Mouse (Mus musculus) liver, embryonic 14.5 days (tissue): ENCODE data around the gene Arl5c.

Source experiments
- CTCF ChIP-seq: IDR thresholded peaks from 2 replicates; pipeline ENCODE4 v1.5.1; 2016; ENCODE audit warnings: antibody characterized with exemption, low read depth, control low read depth
- EP300 ChIP-seq: IDR thresholded peaks from 2 replicates; pipeline ENCODE4 v1.6.1; 2016; ENCODE audit warnings: antibody characterized with exemption, low read depth

DNA sequence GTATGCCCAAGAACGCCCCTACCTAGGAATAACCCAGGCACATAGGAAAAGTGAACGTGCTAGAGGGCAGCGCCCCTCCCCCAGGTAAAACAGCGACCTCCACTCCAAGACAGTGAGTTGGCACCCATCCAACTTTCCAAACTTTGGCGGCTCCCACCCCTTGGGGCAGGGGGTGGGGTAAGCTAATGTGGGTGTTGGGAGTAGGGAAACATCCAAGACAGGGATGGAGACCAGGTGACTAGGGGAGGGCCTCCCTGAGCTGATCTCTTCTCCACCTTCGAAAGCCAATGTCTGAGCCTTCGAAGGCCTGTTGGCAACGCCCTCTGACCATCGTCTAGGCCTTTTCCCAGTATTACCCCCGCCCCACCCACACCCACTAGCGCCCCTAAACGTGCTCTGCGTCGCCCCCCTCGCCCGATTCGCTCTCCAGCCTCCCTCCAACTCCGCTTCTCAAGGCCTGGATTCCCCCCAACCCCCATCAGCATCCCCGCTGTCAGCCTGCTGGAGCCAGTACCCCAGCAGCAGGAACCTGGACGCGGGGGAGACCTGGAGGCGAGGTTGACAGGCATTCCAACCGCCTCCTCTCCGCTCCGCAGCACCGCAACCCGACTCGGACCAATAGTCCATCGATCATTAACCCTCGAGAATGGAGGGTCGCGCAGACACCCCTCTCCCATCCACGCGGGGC lies 25.7 kb upstream of the Arl5c start:
- TF ChIP-seq CTCF, result no peak
- TF ChIP-seq EP300, result no peak
